Mouse (Mus musculus) stomach, postnatal 0 days (tissue): Measurements from ENCODE around the gene Prss2. TPM values are rescaled to one million over a fixed set of nuclear protein-coding genes. Genes with fewer than 3 reads are reported as not detected.

ENCODE experiments used
- ATAC-seq: fragments of 200-750 bp; cut with Nextera tagmentation; 2 replicates; pipeline ENCODE4 v1.8.0; 2017; ENCODE audit not compliant: low FRiP score, low TSS enrichment
- DNase-seq: peaks from one replicate; pipeline ENCODE4 v3.0.0-alpha.2; 2016; ENCODE audit warnings: low spot score
- H3K27ac ChIP-seq: fragments of 300-500 bp; sonication (generic); replicated peaks from 2 replicates; pipeline ENCODE4 v1.5.1; 2014; ENCODE audit warnings: mild to moderate bottlenecking, control low read depth
- H3K27me3 ChIP-seq: fragments of 300-500 bp; sonication (generic); 2 replicates; pipeline ENCODE4 v1.6.1; 2014; ENCODE audit warnings: low read length; ENCODE audit not compliant: control insufficient read depth, insufficient read depth
- H3K36me3 ChIP-seq: fragments of 300-500 bp; sonication (generic); 2 replicates; pipeline ENCODE4 v1.6.1; 2014; ENCODE audit warnings: low read length, mixed read lengths; ENCODE audit not compliant: control insufficient read depth, insufficient read depth
- H3K4me1 ChIP-seq: fragments of 300-500 bp; sonication (generic); replicated peaks from 2 replicates; pipeline ENCODE4 v1.6.1; 2014; ENCODE audit warnings: antibody characterized with exemption; ENCODE audit not compliant: control insufficient read depth, insufficient read depth
- H3K4me2 ChIP-seq: fragments of 300-500 bp; sonication (generic); replicated peaks from 2 replicates; pipeline ENCODE4 v1.6.1; 2014; ENCODE audit warnings: low read depth, mild to moderate bottlenecking, control low read depth, moderate library complexity
- H3K4me3 ChIP-seq: fragments of 300-500 bp; sonication (generic); 2 replicates; pipeline ENCODE4 v1.5.1; 2014; ENCODE audit warnings: low read depth, low read length, control low read depth
- H3K9ac ChIP-seq: fragments of 300-500 bp; sonication (generic); 2 replicates; pipeline ENCODE4 v1.6.1; 2014; ENCODE audit warnings: mild to moderate bottlenecking, low read length, control low read depth, mixed read lengths
- H3K9me3 ChIP-seq: fragments of 300-500 bp; sonication (generic); 2 replicates; pipeline ENCODE4 v1.6.1; 2016; ENCODE audit warnings: low read length; ENCODE audit not compliant: control insufficient read depth
- CTCF ChIP-seq: IDR thresholded peaks from 2 replicates; pipeline ENCODE4 v1.5.1; 2016; ENCODE audit warnings: antibody characterized with exemption, low read depth, mild to moderate bottlenecking, moderate library complexity
- EP300 ChIP-seq: optimal IDR thresholded peaks from 2 replicates; pipeline ENCODE3; 2016; ENCODE audit warnings: antibody characterized with exemption
- WGBS: fragments of 180-500 bp; shearing (Covaris S2); extraction: QIAGEN DNeasy Blood & Tissue Kit; methylation state at CpG from one replicate; pipeline ENCODE4 v1.1.7; 2014; 5-methylcytosine and 5-hydroxymethylcytosine counted together
- polyA plus RNA-seq: library from polyadenylated mRNA; unstranded; fragments of >200 nt; fragmentation: Nextera tagmentation; extraction: Ambion mirVana; gene quantifications from 2 replicates; pipeline ENCODE4 v1.2.1, GENCODE M21; 2015

Gene Prss2
- polyA plus RNA-seq, 1 experiment from 2014 or later: 7.0 TPM

DNA sequence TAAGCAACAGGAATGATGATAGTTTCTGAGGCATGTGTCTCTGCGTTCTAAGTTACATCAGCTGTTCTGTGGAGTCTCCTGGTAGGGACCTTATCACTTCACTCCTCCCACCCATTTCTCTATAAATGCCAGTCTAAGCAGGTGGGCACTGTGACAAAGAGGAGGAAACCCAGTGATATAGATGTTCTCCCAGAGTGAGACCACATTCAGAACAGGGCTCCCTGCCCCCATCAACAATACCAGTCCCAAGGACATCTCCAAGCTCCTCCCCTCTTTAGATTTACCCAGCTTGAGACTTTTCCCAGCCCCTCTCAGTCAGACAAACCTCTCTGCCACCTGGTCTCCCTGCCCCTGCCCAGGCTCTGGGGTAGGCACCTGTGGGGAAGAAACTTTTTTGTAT is 20.2 kb downstream of the Prss2 start:
- Histone ChIP-seq H3K27me3 (no peaks in the 10 kb centered on the region), H3K27ac (no peak overlapping the region), H3K9ac (no peak overlapping the region), H3K9me3 (no peaks in the 10 kb centered on the region), H3K4me1 (no peaks in the 10 kb centered on the region), H3K4me2 (no peak overlapping the region), H3K36me3 (no peaks in the 10 kb centered on the region), H3K4me3 (no peak overlapping the region)
- TF ChIP-seq CTCF: no peak
- TF ChIP-seq EP300: no peak
- ATAC-seq: no peak
- 46% methylated on average over 1 of the region's 1 CpGs for WGBS
- no peak for DNase-seq

DNA sequence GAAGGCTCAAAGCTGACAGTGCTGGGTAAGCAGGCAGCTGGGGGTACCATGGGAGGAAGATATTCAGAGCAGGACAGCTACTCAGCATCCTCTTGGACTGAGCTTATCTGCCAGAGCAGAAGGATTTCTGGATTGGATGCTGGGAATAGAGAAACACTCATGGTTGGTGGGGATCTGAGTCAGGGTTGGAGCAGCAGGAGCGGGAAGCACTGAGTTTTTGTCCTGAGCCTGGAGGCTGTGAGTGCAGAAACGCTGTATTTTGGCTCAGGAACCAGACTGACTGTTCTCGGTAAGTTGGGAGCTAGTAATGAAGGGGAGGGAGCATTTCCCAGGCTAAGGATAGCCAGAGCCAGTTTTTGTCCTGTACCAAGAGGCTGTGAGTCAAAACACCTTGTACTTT is 21.4 kb downstream of the Prss2 start:
- Histone ChIP-seq H3K27ac (no peak overlapping the region), H3K9ac (no peak overlapping the region)
- WGBS: 19% methylated on average over 3 of the region's 3 CpGs

DNA sequence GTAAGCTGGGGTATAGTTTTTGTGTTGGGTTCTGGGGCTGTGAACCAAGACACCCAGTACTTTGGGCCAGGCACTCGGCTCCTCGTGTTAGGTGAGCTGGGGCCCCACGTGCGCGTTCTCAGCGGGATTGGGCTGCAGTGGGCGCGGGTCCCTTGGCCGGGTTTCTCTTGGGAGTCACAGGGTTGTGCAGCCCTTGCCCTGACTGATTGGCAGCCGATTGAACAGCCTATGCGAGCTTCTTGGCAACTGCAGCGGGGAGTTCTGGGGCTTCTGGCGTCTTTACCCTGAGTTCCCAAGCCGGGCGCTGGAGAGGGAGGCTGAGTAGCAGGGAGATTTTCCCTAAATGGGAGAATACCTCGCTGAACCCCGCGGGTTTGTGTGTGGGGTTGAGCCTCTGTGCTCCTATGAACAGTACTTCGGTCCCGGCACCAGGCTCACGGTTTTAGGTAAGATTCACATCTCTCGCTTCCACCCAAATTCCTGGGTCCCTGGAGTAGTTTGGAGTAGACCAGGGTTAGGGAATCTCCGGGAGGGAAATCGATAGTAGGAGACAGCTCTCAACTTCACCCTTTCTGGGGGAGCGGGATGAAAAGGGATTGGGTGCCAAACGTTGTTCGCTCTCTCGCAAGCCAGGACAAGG is 21.9 kb downstream of the Prss2 start:
- no peaks in the 10 kb centered on the region for H3K9me3 ChIP-seq
- TF ChIP-seq CTCF (no peak), EP300 (no peak)
- 8% methylated on average over 28 of the region's 28 CpGs for WGBS
- 0 out of 2 replicates have a peak overlapping the region, but pooled peaks have one; percentile 23 for H3K9ac ChIP-seq
- peak overlapping the region; percentile 55 for H3K4me2 ChIP-seq
- no peaks in the 10 kb centered on the region for H3K27me3 ChIP-seq
- no peaks in the 10 kb centered on the region for H3K36me3 ChIP-seq
- H3K4me3 ChIP-seq: peak overlapping the region; percentile 25
- H3K4me1 ChIP-seq: no peaks in the 10 kb centered on the region
- ATAC-seq (no peak), DNase-seq (no peak)
- no peak overlapping the region for H3K27ac ChIP-seq

More for the DNA sequence above, 21.4 kb downstream of the Prss2 start:
- Histone ChIP-seq H3K4me3 (peak overlapping the region; percentile 25), H3K27me3 (no peaks in the 10 kb centered on the region), H3K4me2 (peak overlapping the region; percentile 55), H3K9me3 (no peaks in the 10 kb centered on the region), H3K36me3 (no peaks in the 10 kb centered on the region), H3K4me1 (no peaks in the 10 kb centered on the region)
- no peak for DNase-seq
- TF ChIP-seq EP300 (no peak), CTCF (no peak)
- ATAC-seq: no peak

DNA sequence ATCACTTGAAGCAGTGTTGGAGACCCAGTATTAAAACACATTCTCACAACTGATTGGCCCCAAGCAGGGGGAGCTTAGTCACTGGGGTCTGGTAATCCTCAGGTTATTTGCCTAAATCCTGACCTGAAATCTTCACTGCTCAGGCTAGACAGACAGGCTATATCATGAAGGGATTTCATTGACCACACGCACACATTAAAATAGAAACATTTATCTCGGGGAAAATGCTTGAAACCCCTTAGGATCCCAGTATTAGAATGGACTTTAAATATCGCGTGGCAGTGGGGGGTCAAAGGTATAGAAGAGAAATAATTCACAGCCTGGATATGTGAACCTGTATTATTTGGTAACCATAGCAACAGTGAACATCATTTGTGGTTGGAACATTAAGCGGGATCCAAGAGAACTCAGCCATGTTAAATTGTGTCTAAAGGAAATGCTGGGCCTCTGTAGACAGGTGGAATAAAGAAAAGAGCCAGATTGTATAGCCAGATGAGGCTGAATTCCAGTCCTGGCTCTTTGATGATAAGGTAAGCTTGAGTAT is 22.9 kb downstream of the Prss2 start:
- ATAC-seq: no peak
- Histone ChIP-seq H3K9ac (no peak overlapping the region), H3K4me3 (no peak overlapping the region), H3K4me1 (no peaks in the 10 kb centered on the region), H3K27me3 (no peaks in the 10 kb centered on the region), H3K9me3 (no peaks in the 10 kb centered on the region), H3K4me2 (no peak overlapping the region), H3K27ac (no peak overlapping the region), H3K36me3 (no peaks in the 10 kb centered on the region)
- DNase-seq: no peak
- 78% methylated on average over 5 of the region's 5 CpGs for WGBS
- TF ChIP-seq CTCF (no peak), EP300 (no peak)

DNA sequence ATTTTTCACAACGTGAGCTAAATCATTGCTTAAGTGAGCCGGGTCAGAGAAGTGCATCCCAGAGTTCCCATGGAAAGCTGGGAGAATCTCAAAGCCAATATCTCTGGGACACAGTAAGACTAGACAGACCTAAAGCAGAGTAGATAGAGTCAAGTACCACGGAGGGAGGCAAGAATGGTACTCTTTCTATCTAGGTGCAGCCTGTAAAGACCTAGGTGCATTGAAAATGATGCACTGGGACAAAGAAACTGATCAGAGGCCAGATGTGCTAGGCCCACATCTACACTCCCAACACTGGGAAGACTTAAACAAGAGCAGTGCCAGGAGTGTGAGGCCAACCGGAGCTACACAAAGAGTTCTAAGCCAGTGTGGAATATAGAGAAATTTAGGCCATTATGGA is 23.7 kb downstream of the Prss2 start:
- H3K36me3 ChIP-seq: no peaks in the 10 kb centered on the region
- H3K9ac ChIP-seq: no peak overlapping the region
- H3K27me3 ChIP-seq: no peaks in the 10 kb centered on the region
- H3K9me3 ChIP-seq: no peaks in the 10 kb centered on the region
- DNase-seq (no peak), ATAC-seq (no peak)
- TF ChIP-seq EP300 (no peak), CTCF (no peak)
- no peak overlapping the region for H3K27ac ChIP-seq
- H3K4me1 ChIP-seq: no peaks in the 10 kb centered on the region
- no peak overlapping the region for H3K4me3 ChIP-seq
- WGBS: 69% methylated on average over 4 of the region's 4 CpGs
- H3K4me2 ChIP-seq: no peak overlapping the region

DNA sequence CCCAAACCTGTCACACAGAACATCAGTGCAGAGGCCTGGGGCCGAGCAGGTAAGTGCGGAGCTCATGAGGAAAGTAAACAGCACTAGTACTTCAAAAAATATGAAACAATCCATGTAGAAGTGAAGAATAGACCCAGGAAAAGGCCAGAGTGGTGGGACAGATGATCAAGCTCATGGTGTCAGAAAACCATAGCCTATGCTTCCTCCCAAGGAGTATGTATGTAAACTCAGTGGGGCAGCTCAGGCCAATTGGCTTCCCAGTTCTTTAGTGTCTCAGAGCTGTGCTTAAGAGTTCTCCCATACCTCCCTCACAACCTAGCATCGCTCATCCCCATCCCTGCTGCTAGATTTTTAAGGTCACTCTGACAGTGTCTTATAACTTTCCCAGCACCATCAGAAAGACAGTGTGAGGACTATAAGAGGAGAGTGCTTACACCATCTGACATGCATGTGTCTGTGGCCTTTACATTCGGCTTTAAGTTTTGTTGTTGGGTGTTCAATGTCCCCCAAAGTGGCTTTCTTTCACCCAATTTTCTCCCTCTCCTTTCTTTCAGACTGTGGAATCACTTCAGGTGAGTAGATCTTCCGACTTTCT is 25.6 kb downstream of the Prss2 start:
- no peaks in the 10 kb centered on the region for H3K36me3 ChIP-seq
- no peak overlapping the region for H3K4me3 ChIP-seq
- H3K4me2 ChIP-seq: no peak overlapping the region
- H3K9ac ChIP-seq: no peak overlapping the region
- 83% methylated on average over 5 of the region's 5 CpGs for WGBS
- TF ChIP-seq CTCF (no peak), EP300 (no peak)
- no peak overlapping the region for H3K27ac ChIP-seq
- no peak for DNase-seq
- no peaks in the 10 kb centered on the region for H3K4me1 ChIP-seq
- no peaks in the 10 kb centered on the region for H3K27me3 ChIP-seq
- no peak for ATAC-seq
- H3K9me3 ChIP-seq: no peaks in the 10 kb centered on the region
